Mouse (Mus musculus) stomach, embryonic 14.5 days (tissue): ENCODE results near the gene Glrp1. TPM values are rescaled to one million over a fixed set of nuclear protein-coding genes. Genes with fewer than 3 reads are reported as not detected.

Source experiments
- ATAC-seq: fragments of 200-750 bp; cut with Nextera tagmentation; 2 replicates; pipeline ENCODE4 v1.8.0; 2017; ENCODE audit warnings: low read depth, moderate TSS enrichment; ENCODE audit not compliant: insufficient number of reproducible peaks, insufficient read depth, low FRiP score
- H3K27ac ChIP-seq: fragments of 300-500 bp; sonication (generic); 2 replicates; pipeline ENCODE4 v1.5.1; 2014; ENCODE audit warnings: mild to moderate bottlenecking, low read length, moderate library complexity, mixed read lengths
- H3K27me3 ChIP-seq: fragments of 300-500 bp; sonication (generic); 2 replicates; pipeline ENCODE4 v1.6.1; 2014; ENCODE audit warnings: low read length, control low read depth, mixed read lengths; ENCODE audit not compliant: control insufficient read depth, insufficient read depth
- H3K36me3 ChIP-seq: fragments of 300-500 bp; sonication (generic); 2 replicates; pipeline ENCODE4 v1.6.1; 2014; ENCODE audit warnings: mild to moderate bottlenecking, control low read depth, low read length, moderate library complexity, mixed read lengths; ENCODE audit not compliant: control insufficient read depth, insufficient read depth
- H3K4me1 ChIP-seq: fragments of 300-500 bp; sonication (generic); 2 replicates; pipeline ENCODE4 v1.6.1; 2014; ENCODE audit warnings: low read length, control low read depth, mixed read lengths; ENCODE audit not compliant: control insufficient read depth, insufficient read depth
- H3K4me2 ChIP-seq: fragments of 300-500 bp; sonication (generic); replicated peaks from 2 replicates; pipeline ENCODE4 v1.6.1; 2014; ENCODE audit warnings: low read depth, low read length, control low read depth
- H3K4me3 ChIP-seq: fragments of 300-500 bp; sonication (generic); 2 replicates; pipeline ENCODE4 v1.5.1; 2014; ENCODE audit warnings: low read depth, low read length, control low read depth
- H3K9ac ChIP-seq: fragments of 300-500 bp; sonication (generic); replicated peaks from 2 replicates; pipeline ENCODE4 v1.6.1; 2014; ENCODE audit warnings: low read depth, mild to moderate bottlenecking, control low read depth, low read length, moderate library complexity, mixed read lengths
- H3K9me3 ChIP-seq: fragments of 300-500 bp; sonication (generic); 2 replicates; pipeline ENCODE4 v1.6.1; 2016; ENCODE audit warnings: low read depth, low read length, control low read depth; ENCODE audit not compliant: control insufficient read depth
- WGBS: fragments of 180-500 bp; shearing (Covaris S2); extraction: QIAGEN DNeasy Blood & Tissue Kit; methylation state at CpG from one replicate; pipeline ENCODE4 v1.1.7; 2014; 5-methylcytosine and 5-hydroxymethylcytosine counted together
- polyA plus RNA-seq: library from polyadenylated mRNA; unstranded; fragments of >200 nt; fragmentation: Nextera tagmentation; extraction: Ambion mirVana; gene quantifications from 2 replicates; pipeline ENCODE4 v1.2.1, GENCODE M21; 2014

Glrp1 gene
- polyA plus RNA-seq, 1 experiment from 2014 or later = not detected

- 71% methylated on average over 3 of the region's 3 CpGs for WGBS
- no peaks in the 10 kb centered on the region for H3K4me1 ChIP-seq
Measured at GRCm38 (mm10) chr1:88455761-88456160, 54.1 kb downstream of the Glrp1 start.

GRCm38 (mm10) chr1:88454703-88455102 lies 55.2 kb downstream of the Glrp1 start:
- no peak for ATAC-seq
- H3K36me3 ChIP-seq = no peaks in the 10 kb centered on the region
- H3K9ac ChIP-seq = no peak overlapping the region
- WGBS = 48% methylated on average over 3 of the region's 3 CpGs
- no peaks in the 10 kb centered on the region for H3K4me1 ChIP-seq
- H3K27ac ChIP-seq = no peak overlapping the region
- no peak overlapping the region for H3K4me3 ChIP-seq
- no peaks in the 10 kb centered on the region for H3K27me3 ChIP-seq
- H3K4me2 ChIP-seq = no peak overlapping the region
- no peaks in the 10 kb centered on the region for H3K9me3 ChIP-seq

More at GRCm38 (mm10) chr1:88455761-88456160, 54.1 kb downstream of the Glrp1 start:
- ATAC-seq = no peak
- Histone ChIP-seq H3K27me3 (no peaks in the 10 kb centered on the region), H3K4me2 (no peak overlapping the region), H3K27ac (no peak overlapping the region), H3K4me3 (no peak overlapping the region), H3K9me3 (no peaks in the 10 kb centered on the region), H3K9ac (no peak overlapping the region), H3K36me3 (no peaks in the 10 kb centered on the region)

GRCm38 (mm10) chr1:88452198-88452597 lies 57.7 kb downstream of the Glrp1 start:
- no peak for ATAC-seq
- no peak overlapping the region for H3K9ac ChIP-seq
- H3K36me3 ChIP-seq = no peaks in the 10 kb centered on the region
- H3K4me1 ChIP-seq = no peaks in the 10 kb centered on the region
- 73% methylated on average over 6 of the region's 6 CpGs for WGBS
- no peaks in the 10 kb centered on the region for H3K27me3 ChIP-seq
- no peak overlapping the region for H3K4me3 ChIP-seq
- H3K4me2 ChIP-seq = no peak overlapping the region
- H3K9me3 ChIP-seq = no peaks in the 10 kb centered on the region
- H3K27ac ChIP-seq = no peak overlapping the region

- Histone ChIP-seq H3K4me3 (no peak overlapping the region), H3K27ac (no peak overlapping the region), H3K27me3 (no peaks in the 10 kb centered on the region), H3K36me3 (no peaks in the 10 kb centered on the region), H3K4me2 (no peak overlapping the region), H3K9me3 (no peaks in the 10 kb centered on the region), H3K9ac (no peak overlapping the region), H3K4me1 (no peaks in the 10 kb centered on the region)
- ATAC-seq = no peak
- WGBS = 74% methylated on average over 4 of the region's 4 CpGs
Measured at GRCm38 (mm10) chr1:88450668-88451067, 59.2 kb downstream of the Glrp1 start.

Other genes starting within 250 kb of the Glrp1 start
- 202 and 211 TPM in 2 replicates for gene Hjurp, start 232.4 kb downstream of the Glrp1 start, polyA plus RNA-seq
- gene Trpm8, start 232.4 kb downstream of the Glrp1 start, polyA plus RNA-seq = not detected in 2 replicates
- gene Spp2, start 103.1 kb downstream of the Glrp1 start, polyA plus RNA-seq = 0.38 TPM in 1 of 2 replicates, not detected in the other
- gene Arl4c, start 192.2 kb upstream of the Glrp1 start, polyA plus RNA-seq = 6.5 TPM in 2 replicates